Mouse (Mus musculus): ENCODE data around the gene Smco3. TPM values are rescaled to one million over a fixed set of nuclear protein-coding genes. Genes with fewer than 3 reads are reported as not detected.
"Not testable (repeated sequence)": the region's sequence is repeated elsewhere in the genome, so short reads cannot be mapped to it uniquely, and the experiment has no call there.

Smco3 gene
- total RNA-seq (2021), result not detected
- long read RNA-seq, experiment 1, result 0 reads
- long read RNA-seq, experiment 2, result 0 reads

DNA sequence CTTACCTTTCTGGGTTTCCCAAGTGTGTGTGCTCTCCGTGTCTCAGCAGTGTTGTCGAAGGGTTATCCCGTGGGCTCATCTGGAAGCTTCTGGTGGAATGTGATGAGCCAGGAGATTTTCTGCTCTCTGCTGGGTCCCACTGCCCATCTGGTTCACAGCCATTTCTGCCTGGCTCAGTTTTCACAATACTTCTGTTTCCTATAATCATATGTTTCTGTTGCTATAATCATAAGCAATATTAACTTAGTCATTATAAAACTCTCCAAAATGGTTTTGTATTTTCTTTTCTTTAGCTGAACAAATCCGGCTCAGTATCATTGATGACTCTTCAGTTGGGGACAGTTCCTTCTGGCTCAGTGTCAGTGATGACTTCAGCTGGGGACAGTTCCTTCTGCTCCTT, at the start of gene Smco3:
TSS of gene Smco3 (minus strand) at position 101 of the 400 bp plus-strand sequence.
- no peak for DNase-seq

DNA sequence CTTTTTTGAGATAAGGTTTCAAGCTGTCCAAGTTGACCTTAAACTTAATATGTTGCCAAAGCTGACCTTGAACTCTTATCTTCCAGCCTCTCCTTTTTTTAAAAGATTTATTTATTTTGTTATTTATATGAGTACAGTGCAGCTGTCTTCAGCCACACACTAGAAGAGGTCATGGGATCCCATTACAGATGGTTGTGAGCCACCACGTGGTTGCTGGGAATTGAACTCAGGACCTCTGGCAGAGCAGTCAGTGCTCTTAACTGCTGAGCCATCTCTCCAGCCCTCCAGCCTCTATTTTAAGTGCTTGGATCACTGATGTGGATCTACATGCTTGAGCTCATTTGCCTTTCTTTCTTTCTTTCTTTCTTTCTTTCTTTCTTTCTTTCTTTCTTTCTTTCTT, 49.5 kb upstream of the Smco3 start:
- DNase-seq, result not testable (repeated sequence)

DNA sequence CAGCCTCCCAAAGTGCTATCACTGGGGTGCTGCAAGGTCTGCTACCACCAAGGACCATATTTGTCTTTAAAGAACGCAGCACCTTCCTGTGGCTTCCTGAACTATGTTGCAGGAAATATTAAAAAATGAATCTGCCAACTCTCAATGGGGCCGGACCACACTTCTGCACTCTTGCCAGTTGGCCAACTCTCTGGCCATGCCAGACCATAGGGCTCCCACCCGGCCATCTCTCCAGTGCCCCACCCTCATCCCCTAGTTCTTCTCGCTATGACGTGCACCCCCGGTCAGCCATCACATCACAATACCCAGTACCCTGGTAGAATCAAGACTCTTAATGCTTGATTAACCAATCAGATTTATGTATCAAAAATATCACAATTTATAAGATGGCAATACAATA, 48.7 kb upstream of the Smco3 start:
- DNase-seq, result no peak

- DNase-seq, result peak in 1 of 2 experiments; percentile 32
These were observed 48.2 kb upstream of the Smco3 start for GRCm38 (mm10) chr6:136883431-136883915.

GRCm38 (mm10) chr6:136881678-136882077, 46.4 kb upstream of the Smco3 start:
- DNase-seq, result no peak

DNA sequence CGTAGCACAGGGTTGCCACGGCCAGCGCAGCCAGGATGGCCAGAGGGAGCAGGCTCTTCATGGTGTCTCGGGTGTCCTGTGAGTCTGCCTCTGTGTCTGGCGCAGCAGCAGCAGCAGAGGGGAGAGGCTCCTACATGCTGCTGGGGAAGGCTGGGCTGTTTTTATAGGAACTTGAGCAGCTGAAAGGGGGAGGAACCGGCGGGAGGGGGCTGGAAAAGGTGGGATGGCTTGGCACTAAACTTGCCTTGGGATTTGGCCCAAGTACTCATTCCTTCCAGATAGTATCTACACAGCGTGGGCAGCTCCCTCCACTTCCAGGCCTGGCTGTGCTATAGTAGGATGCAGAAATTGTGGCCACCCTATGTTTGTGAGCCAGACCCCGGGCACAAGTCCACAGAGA, 40.4 kb upstream of the Smco3 start, which contains the start of gene Mgp:
TSS of gene Mgp (minus strand) at position 154 of the 400 bp plus-strand sequence.
- peak; percentile 80 to 82 for DNase-seq

DNA sequence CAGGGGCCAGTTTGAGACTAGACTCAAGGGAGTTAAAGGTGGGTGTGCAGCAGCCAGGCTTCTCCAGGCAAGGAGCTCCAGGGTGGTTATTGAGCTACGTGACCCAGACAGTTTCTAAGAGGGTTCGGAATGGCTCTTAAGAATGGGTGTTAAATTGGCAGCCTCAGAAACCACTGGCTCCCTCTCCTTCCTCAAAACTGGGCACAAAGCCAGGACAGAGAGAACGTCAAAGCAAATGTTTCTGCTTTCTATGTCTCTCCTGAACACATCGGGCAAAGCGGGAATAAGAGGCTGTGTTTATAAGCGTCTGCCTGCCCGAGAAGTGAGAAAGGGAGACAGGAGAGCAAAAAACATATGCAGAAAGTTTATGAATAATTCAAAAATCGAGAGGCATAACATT, 39.3 kb upstream of the Smco3 start:
- peak; percentile 54 to 68 for DNase-seq

GRCm38 (mm10) chr6:136868921-136869320, 33.7 kb upstream of the Smco3 start:
- DNase-seq, result no peak

DNA sequence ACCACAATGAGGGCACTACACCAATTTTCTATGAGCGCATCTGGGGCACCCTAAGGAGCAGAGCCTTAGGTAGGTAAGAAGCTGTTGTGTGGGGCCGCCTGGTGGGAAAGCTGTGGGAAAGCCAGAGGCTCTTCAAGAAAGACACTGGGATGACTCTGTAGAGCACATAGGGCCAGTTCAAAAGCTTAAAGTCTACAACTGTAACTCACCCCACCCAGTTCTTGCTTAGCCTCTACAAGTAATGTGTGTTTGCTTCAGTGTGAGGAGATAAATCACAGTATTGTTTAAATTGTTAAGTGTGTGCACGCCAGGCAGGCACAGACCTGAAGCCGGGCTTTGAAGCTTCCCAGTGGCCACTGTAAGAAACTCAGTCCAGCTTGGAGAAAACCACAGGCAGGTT, 30.9 kb upstream of the Smco3 start:
- DNase-seq, result no peak

- no peak for DNase-seq
These were observed 30.1 kb upstream of the Smco3 start for GRCm38 (mm10) chr6:136865360-136865759.

- DNase-seq, result peak; percentile 60 to 79
These were observed 25.8 kb upstream of the Smco3 start for GRCm38 (mm10) chr6:136861020-136861419.

DNA sequence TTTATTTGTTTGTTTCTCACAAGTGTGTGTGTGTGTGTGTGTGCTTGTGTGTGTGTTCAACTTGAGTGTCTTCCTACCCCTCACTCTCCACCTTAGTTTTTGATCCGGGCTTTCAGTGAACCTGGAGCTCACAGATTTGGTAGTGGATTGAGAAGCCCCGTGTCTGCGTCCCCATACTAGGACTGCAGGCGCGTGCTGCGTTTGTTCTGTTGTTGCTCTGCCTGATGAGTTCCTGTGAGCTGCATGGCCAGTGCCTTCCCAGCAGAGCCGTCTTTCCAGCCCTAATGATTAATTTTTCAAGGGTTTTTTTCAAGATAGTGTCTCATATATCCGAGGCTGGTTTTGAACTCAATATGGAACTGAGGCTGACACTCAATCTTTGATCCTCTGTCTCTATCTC, 23.2 kb upstream of the Smco3 start:
- peak in 1 of 2 experiments; percentile 59 for DNase-seq

DNA sequence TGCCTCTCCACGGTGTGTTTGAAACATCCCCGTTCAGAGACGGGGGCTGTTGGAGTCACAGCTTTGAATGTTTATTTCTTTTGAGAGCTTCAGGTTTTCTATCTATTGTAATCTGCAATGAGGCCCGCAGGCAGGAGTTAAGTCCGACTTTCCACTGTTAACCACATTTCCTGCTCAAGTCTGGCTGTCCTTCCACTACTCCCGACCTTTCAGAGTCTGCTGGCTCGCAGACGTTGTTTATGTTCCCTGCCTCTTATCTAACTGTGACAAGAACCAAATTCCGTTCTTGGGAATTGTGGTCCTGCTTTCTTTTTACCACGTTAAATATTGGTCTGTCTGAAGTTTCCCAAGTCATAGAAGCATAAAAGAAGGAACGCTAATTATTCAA, 22.6 kb upstream of the Smco3 start:
- peak in 1 of 2 experiments; percentile 84 for DNase-seq

DNA sequence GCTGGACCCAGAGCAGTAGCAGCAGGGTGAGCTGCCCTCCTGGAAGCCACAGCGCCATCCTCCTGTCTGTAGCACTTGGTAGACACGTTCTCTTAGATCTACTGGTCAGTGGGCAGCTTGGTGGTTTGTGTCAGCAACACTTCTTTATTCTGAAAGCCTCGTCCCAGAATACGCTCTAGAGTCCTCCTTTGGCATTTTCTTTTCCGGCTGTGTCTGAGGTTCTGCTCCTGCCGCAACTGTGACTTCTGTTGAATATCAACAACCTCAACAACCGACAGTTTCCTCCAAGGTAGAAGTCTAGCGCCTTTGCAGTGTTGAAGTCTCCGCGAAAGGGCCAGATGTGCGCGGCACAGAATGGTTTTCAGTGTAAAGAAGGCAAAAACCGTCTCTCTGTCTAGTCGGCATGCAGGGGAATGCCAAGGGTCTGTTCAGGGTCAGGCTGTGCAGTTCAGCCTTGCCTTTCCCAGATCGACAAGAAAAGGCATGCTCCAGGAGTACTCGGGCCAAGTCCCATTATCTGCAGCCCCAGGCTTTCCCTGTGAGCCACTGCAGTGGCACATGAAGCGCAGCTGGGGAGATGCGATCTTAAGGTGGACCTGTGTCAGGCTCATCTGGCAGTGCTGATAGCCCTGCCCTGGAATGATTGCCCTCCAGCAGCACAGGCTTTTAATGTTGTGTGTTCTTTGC, 22.1 kb upstream of the Smco3 start, which contains the start of gene Art4:
TSS of gene Art4 (minus strand) at position 548 of the 687 bp plus-strand sequence.
- peak; percentile 58 to 79 for DNase-seq

GRCm38 (mm10) chr6:136856071-136856636, 20.9 kb upstream of the Smco3 start:
- DNase-seq, result peak; percentile 50 to 65

DNA sequence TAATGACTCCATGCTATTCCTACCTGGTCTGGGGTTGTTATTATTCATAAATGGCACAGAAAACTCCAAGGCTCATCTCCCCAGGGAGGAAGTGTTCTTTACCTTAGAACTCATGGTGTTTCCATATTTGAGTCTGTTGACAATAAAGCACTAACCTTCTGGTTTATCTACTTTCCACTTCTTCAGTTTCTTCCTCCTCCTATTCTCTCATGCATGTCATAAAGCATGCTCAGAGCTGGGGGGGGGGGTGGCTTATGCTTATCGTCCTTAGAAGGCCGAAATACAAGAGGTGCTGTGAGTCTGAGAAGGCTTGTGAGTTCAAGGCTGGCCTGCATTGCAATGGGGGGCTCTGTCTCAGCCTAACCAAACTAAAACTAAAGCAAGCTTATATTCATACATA, 19.9 kb upstream of the Smco3 start:
- no peak for DNase-seq

DNA sequence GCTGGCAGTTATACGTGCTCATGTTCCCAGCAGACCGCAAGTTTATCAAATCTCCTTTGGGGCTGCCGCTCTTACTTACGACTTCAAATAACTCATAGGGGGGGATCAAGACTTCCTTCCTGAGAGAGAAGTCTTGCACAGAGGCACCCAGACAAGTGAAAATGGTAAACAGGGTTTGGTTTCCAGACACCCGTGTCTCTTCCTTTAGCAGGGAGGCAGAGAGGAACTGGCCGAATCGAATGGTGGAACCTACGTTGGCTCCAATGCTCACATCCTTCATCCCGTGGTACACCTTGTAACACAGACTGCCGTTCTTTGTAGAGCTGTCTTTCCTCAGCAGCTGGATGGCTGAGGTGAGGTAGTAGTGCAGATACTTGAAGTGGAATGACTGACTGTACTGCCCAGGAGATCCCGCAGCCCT, 19.1 kb upstream of the Smco3 start:
- DNase-seq, result no peak

GRCm38 (mm10) chr6:136852762-136853161, 17.5 kb upstream of the Smco3 start:
- no peak for DNase-seq

- DNase-seq, result no peak
These were observed 17.1 kb upstream of the Smco3 start for GRCm38 (mm10) chr6:136852348-136852747.

- DNase-seq, result no peak
These were observed 15.0 kb upstream of the Smco3 start for GRCm38 (mm10) chr6:136850267-136850666.

GRCm38 (mm10) chr6:136848971-136849370, 13.7 kb upstream of the Smco3 start:
- no peak for DNase-seq

GRCm38 (mm10) chr6:136848399-136848798, 13.1 kb upstream of the Smco3 start:
- no peak for DNase-seq

DNA sequence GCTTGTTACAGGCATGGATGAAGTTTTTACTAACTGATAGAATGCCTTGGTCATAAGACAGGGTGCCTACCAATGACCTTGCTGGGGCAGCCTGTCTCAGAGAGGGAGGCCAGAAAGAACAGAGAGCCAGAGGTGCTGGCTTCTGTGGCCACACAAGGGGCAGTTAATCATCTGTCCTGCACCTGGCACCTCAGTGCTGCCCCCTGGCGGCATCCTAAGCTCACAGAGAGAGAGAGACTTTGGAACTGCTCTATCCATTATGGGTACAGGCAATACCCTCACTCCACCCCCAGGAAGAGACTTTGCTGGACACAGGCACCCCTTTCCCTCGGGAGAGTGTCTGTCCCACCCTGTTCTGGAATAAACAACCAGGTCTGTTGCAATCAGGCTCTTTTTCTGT, 12.5 kb upstream of the Smco3 start:
- peak; percentile 56 to 78 for DNase-seq

GRCm38 (mm10) chr6:136847267-136847666, 12.0 kb upstream of the Smco3 start:
- no peak for DNase-seq
